Mouse (Mus musculus): Measurements from ENCODE around the gene Bach1.

DNA sequence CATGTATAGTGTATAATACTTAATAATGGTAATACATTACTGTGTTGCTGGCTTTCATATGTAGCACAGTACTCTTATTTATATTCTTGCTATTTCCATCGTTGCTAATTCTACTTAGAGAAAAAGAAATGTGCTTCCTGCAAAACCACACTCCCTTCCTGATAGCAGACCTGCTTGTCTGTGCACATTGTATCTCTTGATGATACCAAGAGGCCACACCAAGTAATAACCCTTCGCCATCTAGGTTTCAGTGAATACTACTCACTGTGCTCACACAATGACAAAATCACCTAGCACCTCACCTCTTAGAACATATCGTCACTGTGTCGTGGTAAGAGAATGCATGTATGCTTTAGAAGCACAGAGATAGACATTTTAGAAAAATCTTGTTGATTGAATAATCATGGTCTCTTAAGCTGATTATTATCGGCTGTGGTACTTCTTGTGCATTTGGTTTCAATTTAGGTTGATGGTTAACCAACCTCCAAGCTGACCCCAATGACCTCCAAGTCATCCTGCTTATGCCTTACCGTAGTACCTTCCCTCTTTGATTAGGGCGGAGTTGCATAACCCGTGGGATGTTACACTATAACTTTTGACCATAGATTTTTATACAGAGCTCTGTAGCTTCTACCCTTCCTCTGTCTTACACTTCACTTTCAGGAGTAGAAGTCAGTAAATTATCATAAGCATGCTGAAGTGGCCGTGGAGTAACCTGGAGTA lies 17.7 kb upstream of the Bach1 start:
- no peak for TF ChIP-seq GATA1 (IDR thresholded peaks at IDR 0.05; ENCODE audit: low read length)
- TF ChIP-seq TAL1 (IDR thresholded peaks at IDR 0.05; ENCODE audit: low read length), result no peak
